Mouse (Mus musculus): ENCODE results near the gene Fgf12. TPM values are rescaled to one million over a fixed set of nuclear protein-coding genes. Genes with fewer than 3 reads are reported as not detected.

Gene Fgf12
- polyA plus RNA-seq, 1 experiment from 2014 or later: 0.74 TPM

DNA sequence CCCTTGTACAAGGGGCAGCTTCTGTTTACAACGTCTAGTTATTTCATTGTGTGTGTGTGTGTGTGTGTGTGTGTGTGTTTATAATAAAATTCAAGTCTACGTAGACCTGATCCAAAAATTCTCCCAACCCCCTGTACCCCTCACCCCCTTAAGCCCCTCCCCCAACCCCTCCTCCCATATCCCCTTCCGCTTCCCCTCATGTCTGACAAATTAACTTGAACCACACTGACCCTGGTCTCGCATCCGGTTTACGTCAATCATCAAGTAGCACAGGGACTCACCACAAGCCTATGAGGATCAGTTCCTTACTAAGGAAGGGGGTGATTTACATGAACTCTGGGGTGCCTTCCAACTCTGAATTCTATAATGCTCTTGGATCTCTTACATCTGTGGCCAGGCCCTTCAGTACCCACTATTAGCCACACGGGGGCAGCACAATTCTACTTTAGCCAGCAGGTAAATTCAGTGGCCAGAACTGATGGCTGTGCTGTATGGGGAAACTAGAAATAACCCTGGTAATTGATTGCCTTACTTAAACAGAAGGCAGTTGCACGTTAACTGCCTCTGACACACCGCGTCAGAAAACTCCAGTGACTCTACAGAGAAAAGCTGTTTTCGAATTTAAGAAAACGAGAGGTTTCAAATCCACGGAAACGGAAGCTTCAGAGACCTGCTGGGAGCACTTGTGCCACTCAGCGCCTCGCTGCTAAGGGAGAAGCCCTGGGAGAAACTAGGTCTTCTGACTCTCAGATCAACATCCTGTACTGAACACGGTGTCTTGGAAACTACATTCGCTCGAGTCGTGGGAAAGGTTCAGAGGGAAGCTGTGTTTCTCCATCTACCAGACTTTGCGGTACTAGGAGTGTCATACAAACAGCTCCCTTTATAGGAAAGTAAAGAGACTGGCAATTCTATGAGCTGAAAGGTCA, 235.0 kb downstream of the Fgf12 start:
- Histone ChIP-seq H3K4me1 (replicated peaks; ENCODE audit: control insufficient read depth, insufficient read depth) (no peaks in the 10 kb centered on the region), H3K4me3 (ENCODE audit: low read depth, low read length) (no peak overlapping the region), H3K36me3 (ENCODE audit: control insufficient read depth, insufficient read depth, low read length) (no peaks in the 10 kb centered on the region), H3K27me3 (ENCODE audit: control insufficient read depth, insufficient read depth, low read length) (no peaks in the 10 kb centered on the region), H3K4me2 (replicated peaks; ENCODE audit: low read depth) (peak overlapping the region; percentile 33), H3K9me3 (ENCODE audit: control insufficient read depth, low read length) (no peaks in the 10 kb centered on the region), H3K27ac (replicated peaks) (no peak overlapping the region), H3K9ac (ENCODE audit: low read length) (no peak overlapping the region)
- peak; percentile 87 for TF ChIP-seq CTCF (IDR thresholded peaks at IDR 0.05; ENCODE audit: low read depth)
- TF ChIP-seq EP300 (optimal IDR thresholded peaks at IDR 0.05): no peak
- DNase-seq (ENCODE audit: low spot score) (peak; percentile 71), ATAC-seq (ENCODE audit: low FRiP score, low TSS enrichment) (no peak)
- WGBS: 22% methylated on average over 21 of the region's 21 CpGs

GRCm38 (mm10) chr16:28512446-28512845, 240.4 kb downstream of the Fgf12 start:
- no peak overlapping the region for H3K4me2 ChIP-seq (replicated peaks; ENCODE audit: low read depth)
- no peak overlapping the region for H3K27ac ChIP-seq (replicated peaks)
- H3K4me1 ChIP-seq (replicated peaks; ENCODE audit: control insufficient read depth, insufficient read depth): no peaks in the 10 kb centered on the region
- WGBS: 30% methylated on average over 6 of the region's 6 CpGs
- no peaks in the 10 kb centered on the region for H3K27me3 ChIP-seq (ENCODE audit: control insufficient read depth, insufficient read depth, low read length)
- TF ChIP-seq EP300 (optimal IDR thresholded peaks at IDR 0.05): no peak
- TF ChIP-seq CTCF (IDR thresholded peaks at IDR 0.05; ENCODE audit: low read depth): no peak
- H3K4me3 ChIP-seq (ENCODE audit: low read depth, low read length): no peak overlapping the region
- H3K9me3 ChIP-seq (ENCODE audit: control insufficient read depth, low read length): no peaks in the 10 kb centered on the region
- H3K9ac ChIP-seq (ENCODE audit: low read length): no peak overlapping the region
- H3K36me3 ChIP-seq (ENCODE audit: control insufficient read depth, insufficient read depth, low read length): no peaks in the 10 kb centered on the region
- ATAC-seq (ENCODE audit: low FRiP score, low TSS enrichment) (no peak), DNase-seq (ENCODE audit: low spot score) (no peak)

DNA sequence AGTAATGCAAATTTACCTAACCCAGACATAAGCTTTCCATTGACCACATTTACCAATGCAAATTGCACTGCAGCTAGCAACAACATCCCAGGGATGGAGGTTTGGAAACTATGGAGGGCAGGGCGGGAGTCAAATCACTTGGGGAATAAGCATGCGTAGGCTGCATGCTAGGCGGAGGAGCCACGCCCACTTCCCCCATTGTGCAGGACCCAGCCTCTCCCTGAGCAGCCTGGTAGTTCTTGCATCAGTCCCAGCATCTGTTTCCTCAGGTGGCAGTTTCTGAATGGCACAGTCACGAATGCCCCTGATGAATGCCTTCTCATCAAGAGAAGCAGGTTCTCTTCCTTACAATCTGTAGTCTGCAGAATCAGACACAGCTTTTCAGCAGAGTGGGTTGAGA, 241.5 kb downstream of the Fgf12 start:
- ATAC-seq (ENCODE audit: low FRiP score, low TSS enrichment): no peak
- TF ChIP-seq EP300 (optimal IDR thresholded peaks at IDR 0.05) (no peak), CTCF (IDR thresholded peaks at IDR 0.05; ENCODE audit: low read depth) (no peak)
- H3K4me3 ChIP-seq (ENCODE audit: low read depth, low read length): no peak overlapping the region
- H3K27ac ChIP-seq (replicated peaks): no peak overlapping the region
- H3K4me1 ChIP-seq (replicated peaks; ENCODE audit: control insufficient read depth, insufficient read depth): no peaks in the 10 kb centered on the region
- no peaks in the 10 kb centered on the region for H3K36me3 ChIP-seq (ENCODE audit: control insufficient read depth, insufficient read depth, low read length)
- no peaks in the 10 kb centered on the region for H3K9me3 ChIP-seq (ENCODE audit: control insufficient read depth, low read length)
- H3K4me2 ChIP-seq (replicated peaks; ENCODE audit: low read depth): no peak overlapping the region
- 32% methylated on average over 5 of the region's 5 CpGs for WGBS
- no peaks in the 10 kb centered on the region for H3K27me3 ChIP-seq (ENCODE audit: control insufficient read depth, insufficient read depth, low read length)
- no peak overlapping the region for H3K9ac ChIP-seq (ENCODE audit: low read length)
- no peak for DNase-seq (ENCODE audit: low spot score)

DNA sequence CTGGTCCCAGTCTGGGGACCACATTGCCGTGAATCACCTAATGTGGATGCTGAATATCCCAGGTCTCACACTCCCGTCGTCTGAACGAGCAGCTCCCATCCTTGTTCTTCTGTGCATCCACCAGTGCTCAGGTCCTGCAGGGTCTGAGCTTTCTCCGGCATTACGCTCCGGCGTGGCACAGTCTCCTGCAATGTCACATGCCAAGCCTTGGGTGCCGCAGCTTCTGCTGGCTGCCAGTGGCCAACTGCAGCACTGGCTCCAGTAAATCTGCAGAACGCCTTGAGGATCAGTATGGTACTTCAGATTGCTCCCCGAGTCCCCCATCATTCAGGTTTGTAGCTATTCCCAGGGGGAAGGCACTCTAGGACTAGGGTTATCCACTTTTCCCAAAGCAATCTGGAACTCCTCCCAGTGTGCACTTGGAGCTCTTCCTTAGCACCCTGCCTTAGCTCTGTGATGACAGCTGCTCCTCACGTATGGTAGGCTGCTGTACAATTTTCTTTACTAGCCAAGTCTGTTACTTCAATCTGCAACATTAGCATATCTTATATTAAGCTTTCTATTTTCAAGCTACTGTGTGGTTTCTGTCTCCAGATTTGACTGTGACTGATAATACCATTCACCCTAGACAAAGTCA, 254.8 kb downstream of the Fgf12 start:
- Histone ChIP-seq H3K27me3 (ENCODE audit: control insufficient read depth, insufficient read depth, low read length) (no peaks in the 10 kb centered on the region), H3K4me1 (replicated peaks; ENCODE audit: control insufficient read depth, insufficient read depth) (no peaks in the 10 kb centered on the region), H3K36me3 (ENCODE audit: control insufficient read depth, insufficient read depth, low read length) (no peaks in the 10 kb centered on the region), H3K9ac (ENCODE audit: low read length) (no peak overlapping the region), H3K9me3 (ENCODE audit: control insufficient read depth, low read length) (no peaks in the 10 kb centered on the region), H3K4me3 (ENCODE audit: low read depth, low read length) (no peak overlapping the region), H3K27ac (replicated peaks) (no peak overlapping the region), H3K4me2 (replicated peaks; ENCODE audit: low read depth) (no peak overlapping the region)
- no peak for ATAC-seq (ENCODE audit: low FRiP score, low TSS enrichment)
- TF ChIP-seq EP300 (optimal IDR thresholded peaks at IDR 0.05): no peak
- TF ChIP-seq CTCF (IDR thresholded peaks at IDR 0.05; ENCODE audit: low read depth): no peak
- DNase-seq (ENCODE audit: low spot score): no peak
- 86% methylated on average over 12 of the region's 12 CpGs for WGBS

DNA sequence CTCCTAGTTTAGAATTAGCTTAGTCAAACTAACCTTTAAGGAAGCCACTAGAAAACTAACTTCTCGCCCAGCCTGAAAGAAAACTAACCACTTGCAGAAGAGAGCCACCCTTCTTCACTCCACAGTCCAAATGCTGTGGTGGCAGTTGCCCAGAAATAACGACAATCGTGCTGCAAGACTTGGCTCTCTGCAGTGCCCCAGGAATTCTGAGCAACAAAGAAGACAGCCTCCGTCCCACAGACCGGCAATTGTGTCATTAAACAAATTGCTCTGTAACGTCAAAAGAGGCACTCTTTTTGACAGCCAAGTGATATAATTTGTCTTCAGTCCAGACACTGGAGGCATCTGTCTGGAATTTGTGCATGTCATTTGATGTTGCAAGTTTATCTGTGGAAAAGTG, 261.2 kb downstream of the Fgf12 start:
- Histone ChIP-seq H3K4me3 (ENCODE audit: low read depth, low read length) (no peak overlapping the region), H3K27me3 (ENCODE audit: control insufficient read depth, insufficient read depth, low read length) (no peaks in the 10 kb centered on the region), H3K27ac (replicated peaks) (no peak overlapping the region), H3K4me1 (replicated peaks; ENCODE audit: control insufficient read depth, insufficient read depth) (no peaks in the 10 kb centered on the region), H3K36me3 (ENCODE audit: control insufficient read depth, insufficient read depth, low read length) (no peaks in the 10 kb centered on the region), H3K9me3 (ENCODE audit: control insufficient read depth, low read length) (no peaks in the 10 kb centered on the region), H3K4me2 (replicated peaks; ENCODE audit: low read depth) (no peak overlapping the region), H3K9ac (ENCODE audit: low read length) (no peak overlapping the region)
- no peak for DNase-seq (ENCODE audit: low spot score)
- ATAC-seq (ENCODE audit: low FRiP score, low TSS enrichment): no peak
- 36% methylated on average over 6 of the region's 6 CpGs for WGBS
- no peak for TF ChIP-seq EP300 (optimal IDR thresholded peaks at IDR 0.05)
- no peak for TF ChIP-seq CTCF (IDR thresholded peaks at IDR 0.05; ENCODE audit: low read depth)

GRCm38 (mm10) chr16:28490515-28490914, 262.4 kb downstream of the Fgf12 start:
- 9% methylated on average over 6 of the region's 6 CpGs for WGBS
- TF ChIP-seq CTCF (IDR thresholded peaks at IDR 0.05; ENCODE audit: low read depth): peak; percentile 95
- TF ChIP-seq EP300 (optimal IDR thresholded peaks at IDR 0.05): no peak
- Histone ChIP-seq H3K4me1 (replicated peaks; ENCODE audit: control insufficient read depth, insufficient read depth) (no peaks in the 10 kb centered on the region), H3K36me3 (ENCODE audit: control insufficient read depth, insufficient read depth, low read length) (no peaks in the 10 kb centered on the region), H3K27ac (replicated peaks) (no peak overlapping the region), H3K9me3 (ENCODE audit: control insufficient read depth, low read length) (no peaks in the 10 kb centered on the region), H3K9ac (ENCODE audit: low read length) (no peak overlapping the region), H3K27me3 (ENCODE audit: control insufficient read depth, insufficient read depth, low read length) (no peaks in the 10 kb centered on the region), H3K4me3 (ENCODE audit: low read depth, low read length) (no peak overlapping the region), H3K4me2 (replicated peaks; ENCODE audit: low read depth) (no peak overlapping the region)
- no peak for ATAC-seq (ENCODE audit: low FRiP score, low TSS enrichment)
- DNase-seq (ENCODE audit: low spot score): peak; percentile 66
